Mouse (Mus musculus) kidney, adult 8-10 months (tissue): ENCODE data around the gene Stat5b.

Experiments
- DNase-seq, 2 experiments: peaks; one replicate each; pipeline ENCODE4 v3.0.0; 2022

Stat5b gene

GRCm38 (mm10) chr11:100806380-100807305, 43.9 kb downstream of the Stat5b start:
- no peak for DNase-seq

- DNase-seq = no peak
Measured at GRCm38 (mm10) chr11:100805535-100805934, 45.0 kb downstream of the Stat5b start.

- DNase-seq = no peak
Measured at GRCm38 (mm10) chr11:100804409-100804808, 46.1 kb downstream of the Stat5b start.

GRCm38 (mm10) chr11:100799426-100799825, 51.1 kb downstream of the Stat5b start:
- no peak for DNase-seq

GRCm38 (mm10) chr11:100796585-100796984, 53.9 kb downstream of the Stat5b start:
- DNase-seq = no peak

GRCm38 (mm10) chr11:100795386-100795785, 55.1 kb downstream of the Stat5b start:
- DNase-seq = no peak

GRCm38 (mm10) chr11:100791457-100792049, 59.0 kb downstream of the Stat5b start:
- peak; percentile 73 to 87 for DNase-seq

- peak; percentile 89 to 93 for DNase-seq
Measured at GRCm38 (mm10) chr11:100790644-100791043, 59.9 kb downstream of the Stat5b start.

- DNase-seq = no peak
Measured at GRCm38 (mm10) chr11:100789702-100790101, 60.8 kb downstream of the Stat5b start.

- no peak for DNase-seq
Measured at GRCm38 (mm10) chr11:100785774-100786173, 64.8 kb downstream of the Stat5b start.

- no peak for DNase-seq
Measured at GRCm38 (mm10) chr11:100784286-100784685, 66.2 kb downstream of the Stat5b start.

GRCm38 (mm10) chr11:100782568-100782967, 68.0 kb downstream of the Stat5b start:
- DNase-seq = peak; percentile 90 to 93

- DNase-seq = no peak
Measured at GRCm38 (mm10) chr11:100781763-100782475, 68.6 kb downstream of the Stat5b start.

GRCm38 (mm10) chr11:100780247-100780646, 70.3 kb downstream of the Stat5b start:
- DNase-seq = no peak

- no peak for DNase-seq
Measured at GRCm38 (mm10) chr11:100778069-100778468, 72.5 kb downstream of the Stat5b start.

- no peak for DNase-seq
Measured at GRCm38 (mm10) chr11:100775921-100776320, 74.6 kb downstream of the Stat5b start.

- DNase-seq = no peak
Measured at GRCm38 (mm10) chr11:100774261-100774660, 76.3 kb downstream of the Stat5b start.

GRCm38 (mm10) chr11:100770646-100771408, 79.7 kb downstream of the Stat5b start, which contains the start of gene Ghdc:
TSS of gene Ghdc (minus strand) at chr11:100770957.
- peak; percentile 87 to 94 for DNase-seq

GRCm38 (mm10) chr11:100769980-100770379, 80.5 kb downstream of the Stat5b start:
- DNase-seq = no peak

GRCm38 (mm10) chr11:100767871-100768270, 82.7 kb downstream of the Stat5b start:
- DNase-seq = peak; percentile 31 to 62

- DNase-seq = peak; percentile 73 to 74
Measured at GRCm38 (mm10) chr11:100766726-100767125, 83.8 kb downstream of the Stat5b start.

- no peak for DNase-seq
Measured at GRCm38 (mm10) chr11:100762831-100763230, 87.7 kb downstream of the Stat5b start, which contains the start of gene Hcrt. TSS of gene Hcrt (minus strand) at chr11:100762931.
